Mouse (Mus musculus) G1E (cell line): ENCODE data around the gene Agap1. TPM values are rescaled to one million over a fixed set of nuclear protein-coding genes. Genes with fewer than 3 reads are reported as not detected.

Source experiments
- ATAC-seq: 2 replicates; pipeline ENCODE4 v1.8.0; 2016; ENCODE audit warnings: mild to moderate bottlenecking; ENCODE audit not compliant: insufficient number of reproducible peaks, poor library complexity, low FRiP score, severe bottlenecking; ENCODE audit errors: extremely low read depth
- DNase-seq: peaks from one replicate; pipeline ENCODE4 v3.0.0; 2012; ENCODE audit warnings: low spot score
- H3K27me3 ChIP-seq: 2 replicates; pipeline ENCODE4 v1.6.1; 2012; ENCODE audit warnings: mild to moderate bottlenecking, low read length, inconsistent platforms; ENCODE audit not compliant: insufficient read depth
- H3K36me3 ChIP-seq: replicated peaks from 2 replicates; pipeline ENCODE3; 2012; ENCODE audit warnings: mild to moderate bottlenecking, inconsistent platforms
- H3K4me1 ChIP-seq: 2 replicates; pipeline ENCODE4 v1.6.1; 2012; ENCODE audit warnings: low read depth, low read length, inconsistent platforms, mixed read lengths; ENCODE audit not compliant: insufficient read depth
- H3K4me3 ChIP-seq: 2 replicates; pipeline ENCODE4 v1.5.1; 2012; ENCODE audit warnings: low read depth, mild to moderate bottlenecking, inconsistent platforms, low read length, moderate library complexity, mixed read lengths
- H3K9me3 ChIP-seq: replicated peaks from 2 replicates; pipeline ENCODE4 v1.6.1; 2012; ENCODE audit warnings: inconsistent platforms
- CTCF ChIP-seq: IDR thresholded peaks from 2 replicates; pipeline ENCODE4 v1.5.1; 2012; ENCODE audit warnings: low read depth, low read length, inconsistent platforms, mixed read lengths
- GATA1 ChIP-seq: IDR thresholded peaks from 2 replicates; pipeline ENCODE4 v1.6.1; 2012; ENCODE audit warnings: borderline replicate concordance, low read length, inconsistent platforms, mixed read lengths
- GATA2 ChIP-seq: IDR thresholded peaks from 2 replicates; pipeline ENCODE4 v1.6.1; 2012; ENCODE audit warnings: low read depth, low read length, inconsistent platforms, borderline replicate concordance
- POLR2AphosphoS5 ChIP-seq: IDR thresholded peaks from 2 replicates; pipeline ENCODE4 v1.6.1; 2012; ENCODE audit warnings: low read depth, low read length, inconsistent platforms; ENCODE audit not compliant: insufficient replicate concordance
- TAL1 ChIP-seq: conservative IDR thresholded peaks from 2 replicates; pipeline ENCODE4 v1.6.1; 2012; ENCODE audit warnings: low read depth, low read length, inconsistent platforms, mixed read lengths
- polyA plus RNA-seq: library from polyadenylated mRNA; stranded (reverse); fragments of >175 nt; gene quantifications from 2 replicates; pipeline ENCODE4 v1.2.3, GENCODE M21; 2012
- total RNA-seq, 2 experiments: library from RNA; stranded (forward) in 1 of 2; stranded (reverse) in 1 of 2; fragments of 200-1000 nt in 1 of 2; fragments of >200 nt in 1 of 2; fragmentation: Nextera tagmentation in 1 of 2; gene quantifications; 2 replicates each; pipeline ENCODE4 v1.2.3; 2014 to 2017

Gene Agap1
- total and polyA plus RNA-seq, 3 experiments: 0.01 to 0.45 (median 0.16) TPM

DNA sequence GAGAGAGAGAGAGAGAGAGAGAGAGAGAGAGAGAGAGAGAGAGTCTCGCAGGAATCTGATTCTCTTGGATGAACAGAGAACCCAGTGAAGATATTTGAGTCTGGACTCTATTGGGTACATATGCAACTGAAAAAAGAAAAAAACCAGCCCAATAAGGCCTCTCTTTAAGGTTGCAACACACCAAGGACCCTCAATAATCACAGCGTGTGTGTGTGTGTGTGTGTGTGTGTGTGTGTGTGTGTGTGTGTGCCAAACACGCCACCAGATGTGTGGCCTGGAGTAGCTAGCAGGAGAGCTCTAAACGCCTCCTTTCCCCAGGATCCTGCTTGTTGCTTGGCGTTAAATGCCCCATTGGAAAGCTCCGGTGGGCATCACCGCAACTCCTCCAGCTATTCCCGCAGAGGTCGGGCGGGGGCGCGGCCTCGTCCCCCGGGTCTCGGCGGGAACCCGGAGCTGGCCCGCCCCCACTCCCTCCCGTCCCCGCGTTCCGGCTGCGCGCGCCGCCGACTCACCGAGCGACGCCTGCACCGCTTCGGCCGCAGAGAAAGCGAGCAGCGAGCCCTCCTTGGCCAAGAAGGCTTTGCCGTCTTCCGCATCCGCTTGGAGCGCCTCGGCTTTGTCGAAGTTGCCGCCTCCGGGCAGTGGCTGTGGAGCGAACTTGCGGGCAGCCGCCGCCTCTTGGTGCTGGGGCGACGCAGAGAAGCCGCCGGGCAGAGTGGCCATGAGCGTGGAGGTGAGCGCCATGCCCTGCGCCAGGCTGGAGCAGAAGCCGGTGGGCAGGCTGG lies 475.3 kb downstream of the Agap1 start:
- H3K9me3 ChIP-seq: peaks cover 89% of the 10 kb centered on the region
- H3K4me1 ChIP-seq: no peaks in the 10 kb centered on the region
- TF ChIP-seq POLR2AphosphoS5: no peak
- no peak for TF ChIP-seq GATA1
- TF ChIP-seq GATA2: no peak
- no peaks in the 10 kb centered on the region for H3K36me3 ChIP-seq
- peak overlapping the region; percentile 25; the same call in 1 of the 2 replicates for H3K4me3 ChIP-seq
- H3K27me3 ChIP-seq: no peaks in the 10 kb centered on the region
- ATAC-seq (no peak), DNase-seq (no peak)

DNA sequence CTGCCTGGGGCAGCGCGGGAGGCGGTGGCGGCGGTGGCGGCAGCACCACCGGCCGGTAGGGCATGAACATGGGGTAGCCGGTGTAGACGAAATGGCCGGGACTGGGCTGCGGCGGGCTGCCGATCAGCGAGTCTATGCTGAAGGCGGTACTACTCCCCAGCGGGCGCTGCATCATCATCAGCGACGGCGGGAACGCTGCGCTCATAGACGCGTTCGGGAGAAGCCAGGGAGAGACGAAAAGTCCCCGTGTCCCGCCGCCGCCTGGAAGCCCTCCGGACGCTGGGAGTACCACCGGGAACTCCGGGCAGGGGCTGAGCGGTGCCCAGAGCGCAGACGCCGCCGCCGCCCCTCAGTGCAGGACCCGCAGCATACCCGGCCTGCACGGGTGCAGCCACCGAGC lies 475.9 kb downstream of the Agap1 start:
- no peak for DNase-seq
- no peak for ATAC-seq
- no peaks in the 10 kb centered on the region for H3K4me1 ChIP-seq
- H3K27me3 ChIP-seq: no peaks in the 10 kb centered on the region
- TF ChIP-seq POLR2AphosphoS5 (no peak), GATA1 (no peak), TAL1 (no peak), CTCF (no peak), GATA2 (no peak)
- peak overlapping the region; percentile 25; the same call in 1 of the 2 replicates for H3K4me3 ChIP-seq
- no peaks in the 10 kb centered on the region for H3K36me3 ChIP-seq
- peaks cover 88% of the 10 kb centered on the region for H3K9me3 ChIP-seq

DNA sequence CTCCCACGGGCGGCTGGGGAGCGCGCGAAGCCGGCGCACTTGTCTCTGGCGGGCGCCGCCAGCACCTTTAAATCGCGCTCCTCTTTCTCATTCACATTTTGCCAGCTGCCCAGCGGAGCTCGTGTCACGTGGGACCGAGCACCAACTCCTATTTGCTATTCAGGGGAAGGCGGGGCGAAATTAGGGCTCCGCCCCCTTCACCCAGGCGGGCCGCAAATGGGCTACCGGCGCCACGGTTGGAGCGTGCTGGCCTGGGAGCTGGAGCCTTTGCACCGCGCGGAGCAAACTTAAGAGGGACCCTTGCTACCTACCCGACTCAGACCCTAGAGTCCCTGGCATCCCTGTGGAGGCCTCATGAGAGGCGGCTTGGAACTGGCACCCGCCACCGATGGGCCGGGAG lies 476.5 kb downstream of the Agap1 start, which contains the start of gene Gbx2:
Gbx2 (minus strand) TSS at position 60 of the 400 bp plus-strand sequence.
- Histone ChIP-seq H3K36me3 (no peaks in the 10 kb centered on the region), H3K4me3 (peak within 1 kb of the TSS; percentile 25; the same call in 1 of the 2 replicates), H3K4me1 (no peaks in the 10 kb centered on the region), H3K9me3 (peaks cover 88% of the 10 kb centered on the region), H3K27me3 (no peaks in the 10 kb centered on the region)
- ATAC-seq (no peak), DNase-seq (no peak)
- TF ChIP-seq CTCF: no peak
- no peak for TF ChIP-seq TAL1
- TF ChIP-seq POLR2AphosphoS5: no peak
- TF ChIP-seq GATA1: no peak
- no peak for TF ChIP-seq GATA2

DNA sequence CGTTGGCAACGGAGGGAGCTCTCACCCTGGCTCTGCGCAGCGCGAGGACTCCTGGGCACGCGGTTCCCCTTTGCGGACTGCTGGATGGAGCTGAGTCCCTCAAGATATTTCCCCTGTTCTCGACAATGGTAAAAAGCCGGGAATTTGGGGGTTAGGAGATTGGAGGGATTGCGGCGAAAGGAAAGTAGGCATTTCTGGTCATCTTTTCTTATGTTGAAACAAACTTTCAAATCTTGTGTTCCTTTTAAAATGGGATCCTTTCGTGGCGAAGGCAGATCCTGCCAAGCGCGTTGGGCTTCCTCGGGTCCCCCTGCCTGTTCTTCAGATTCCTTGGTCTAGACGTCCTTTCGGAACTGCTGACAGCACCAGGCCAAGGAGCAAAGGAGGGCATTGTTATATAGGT lies 477.4 kb downstream of the Agap1 start:
- peaks cover 88% of the 10 kb centered on the region for H3K9me3 ChIP-seq
- H3K36me3 ChIP-seq: no peaks in the 10 kb centered on the region
- no peaks in the 10 kb centered on the region for H3K27me3 ChIP-seq
- no peaks in the 10 kb centered on the region for H3K4me1 ChIP-seq
- no peak for DNase-seq
- TF ChIP-seq CTCF (no peak), POLR2AphosphoS5 (no peak), GATA2 (no peak), TAL1 (no peak), GATA1 (no peak)
- no peak for ATAC-seq
- H3K4me3 ChIP-seq: no peak overlapping the region; the same call in 1 of the 2 replicates

DNA sequence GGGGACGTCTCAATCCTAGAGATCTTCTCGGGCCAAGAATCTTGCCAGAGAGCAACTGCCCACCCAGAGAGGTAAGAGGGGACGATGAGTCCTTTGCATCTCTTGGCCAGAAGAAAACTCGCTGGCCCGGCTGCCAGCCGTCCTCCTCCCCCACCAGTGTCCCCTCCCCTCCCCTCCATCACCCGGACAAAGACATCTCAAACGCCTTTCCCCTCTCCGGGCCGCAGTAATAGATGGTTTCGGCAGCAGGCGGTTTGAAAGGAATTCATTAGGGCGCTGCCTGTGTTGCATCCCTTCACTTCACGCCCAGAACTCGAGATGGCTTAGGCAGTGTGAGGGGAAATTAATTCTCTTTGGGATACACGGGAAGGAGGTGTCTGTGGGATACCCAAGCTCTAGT lies 478.0 kb downstream of the Agap1 start:
- no peak overlapping the region for H3K4me3 ChIP-seq
- H3K27me3 ChIP-seq: no peaks in the 10 kb centered on the region
- H3K9me3 ChIP-seq: peaks cover 88% of the 10 kb centered on the region
- H3K4me1 ChIP-seq: no peaks in the 10 kb centered on the region
- DNase-seq (no peak), ATAC-seq (no peak)
- no peak for TF ChIP-seq CTCF
- TF ChIP-seq GATA1: no peak
- H3K36me3 ChIP-seq: no peaks in the 10 kb centered on the region

DNA sequence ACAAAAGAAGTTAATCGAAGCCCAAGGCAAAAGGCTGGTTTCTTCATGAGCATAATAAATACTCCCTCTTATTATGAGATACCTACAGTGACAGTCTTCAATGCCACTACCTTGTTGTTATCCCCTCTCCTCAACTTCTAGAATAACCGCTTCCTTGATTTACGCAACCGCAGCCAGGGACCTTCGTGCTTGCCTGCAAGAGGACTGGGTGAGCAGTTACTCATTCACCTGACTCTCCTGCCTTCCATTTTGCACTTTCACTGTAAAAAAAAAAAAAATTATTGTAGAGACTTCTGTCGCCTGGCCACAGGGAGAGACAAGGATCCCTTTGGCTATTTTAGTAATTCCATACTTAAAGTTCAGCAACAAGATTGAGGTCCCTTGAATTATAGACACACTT lies 478.4 kb downstream of the Agap1 start:
- DNase-seq (no peak), ATAC-seq (no peak)
- Histone ChIP-seq H3K9me3 (peaks cover 88% of the 10 kb centered on the region), H3K36me3 (no peaks in the 10 kb centered on the region), H3K4me3 (no peak overlapping the region), H3K27me3 (no peaks in the 10 kb centered on the region), H3K4me1 (no peaks in the 10 kb centered on the region)
- no peak for TF ChIP-seq POLR2AphosphoS5
- no peak for TF ChIP-seq TAL1
- TF ChIP-seq GATA1: no peak
- no peak for TF ChIP-seq GATA2
- no peak for TF ChIP-seq CTCF
